Mouse (Mus musculus) lung, postnatal 0 days (tissue): Measurements from ENCODE around the gene Pkdrej.

Experiments used
- CTCF ChIP-seq: IDR thresholded peaks from 2 replicates; pipeline ENCODE4 v1.5.1; 2016; ENCODE audit warnings: antibody characterized with exemption, mild to moderate bottlenecking
- EP300 ChIP-seq: IDR thresholded peaks from 2 replicates; pipeline ENCODE4 v1.6.1; 2016; ENCODE audit warnings: antibody characterized with exemption, mild to moderate bottlenecking, control low read depth

DNA sequence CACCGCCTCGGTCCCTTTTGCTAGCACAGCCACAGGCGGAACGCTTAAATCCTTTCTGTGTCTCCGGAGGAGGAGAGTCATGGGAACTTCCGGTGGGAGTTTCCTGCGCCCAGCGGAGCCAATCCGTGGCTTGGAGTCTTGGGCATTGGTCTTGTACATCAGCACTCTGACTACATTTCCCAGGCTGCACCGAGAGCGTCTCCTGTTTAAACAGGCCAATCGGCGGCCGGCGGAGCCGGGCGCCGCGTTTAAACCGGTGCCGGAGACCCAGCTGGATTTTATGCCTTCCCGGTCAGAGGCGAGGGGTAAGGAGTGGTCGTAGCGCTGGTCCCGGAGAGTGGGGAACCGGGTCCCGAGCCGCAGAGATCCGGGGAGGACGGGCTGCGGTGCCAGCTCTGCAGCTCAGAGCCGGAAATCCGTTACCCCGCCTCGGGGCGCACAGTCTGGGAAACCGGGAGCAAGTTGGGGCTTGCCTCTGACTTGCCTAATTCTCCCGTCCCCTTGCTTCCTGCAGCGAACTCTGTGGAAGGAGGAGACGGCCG, 38.0 kb upstream of the Pkdrej start, which contains the start of gene Gtse1:
- TF ChIP-seq CTCF, result no peak
- no peak for TF ChIP-seq EP300
